Mouse (Mus musculus): ENCODE data around the gene Coro2b. TPM values are rescaled to one million over a fixed set of nuclear protein-coding genes. Genes with fewer than 3 reads are reported as not detected.

The Coro2b gene
- polyA plus RNA-seq, 1 experiment from 2014 or later: 7.3 TPM

Other genes starting within 250 kb of the Coro2b start
- gene Anp32a, start 195.8 kb downstream of the Coro2b start, polyA plus RNA-seq (2015; fragmentation: Nextera tagmentation; extraction: Ambion mirVana): 150 and 157 TPM in 2 replicates
- gene Itga11, start 140.8 kb upstream of the Coro2b start, polyA plus RNA-seq (2015; fragmentation: Nextera tagmentation; extraction: Ambion mirVana): 0.70 and 0.83 TPM in 2 replicates